Mouse (Mus musculus) olfactory bulb, adult 2 months (tissue): ENCODE measurements around the gene Chl1. TPM values are rescaled to one million over a fixed set of nuclear protein-coding genes. Genes with fewer than 3 reads are reported as not detected.

Experiments used
- H3K27ac ChIP-seq: fragments of 200-500 bp; 2 replicates; pipeline ENCODE4 v1.5.1; 2012; ENCODE audit warnings: low read depth, low read length; ENCODE audit not compliant: insufficient read depth
- H3K4me1 ChIP-seq: fragments of 200-500 bp; 2 replicates; pipeline ENCODE4 v1.6.1; 2012; ENCODE audit warnings: low read length; ENCODE audit not compliant: control insufficient read depth, insufficient read depth
- H3K4me3 ChIP-seq: fragments of 200-500 bp; 2 replicates; pipeline ENCODE4 v1.5.1; 2012; ENCODE audit warnings: mild to moderate bottlenecking, low read depth, low read length, moderate library complexity; ENCODE audit not compliant: insufficient read depth
- CTCF ChIP-seq: fragments of 200-500 bp; IDR thresholded peaks from 2 replicates; pipeline ENCODE4 v1.5.1; 2012; ENCODE audit warnings: low read depth, mild to moderate bottlenecking, low read length, moderate library complexity; ENCODE audit not compliant: insufficient read depth
- POLR2A ChIP-seq: fragments of 200-500 bp; IDR thresholded peaks from 2 replicates; pipeline ENCODE4 v1.6.1; 2012; ENCODE audit warnings: mild to moderate bottlenecking, low read depth, low read length, moderate library complexity; ENCODE audit not compliant: insufficient read depth
- WGBS: fragments of 180-500 bp; shearing (Covaris S2); methylation state at CpG from one replicate; pipeline ENCODE4 v1.1.7; 2018; 5-methylcytosine and 5-hydroxymethylcytosine counted together
- polyA plus RNA-seq: library from polyadenylated mRNA; stranded (reverse); fragments of >200 nt; gene quantifications from 2 replicates; pipeline ENCODE4 v1.2.4, GENCODE M21; 2012; ENCODE audit warnings: low replicate concordance; ENCODE audit not compliant: missing spikeins, insufficient read depth, insufficient read length

Chl1 gene
- polyA plus RNA-seq, 1 experiment = not detected

DNA sequence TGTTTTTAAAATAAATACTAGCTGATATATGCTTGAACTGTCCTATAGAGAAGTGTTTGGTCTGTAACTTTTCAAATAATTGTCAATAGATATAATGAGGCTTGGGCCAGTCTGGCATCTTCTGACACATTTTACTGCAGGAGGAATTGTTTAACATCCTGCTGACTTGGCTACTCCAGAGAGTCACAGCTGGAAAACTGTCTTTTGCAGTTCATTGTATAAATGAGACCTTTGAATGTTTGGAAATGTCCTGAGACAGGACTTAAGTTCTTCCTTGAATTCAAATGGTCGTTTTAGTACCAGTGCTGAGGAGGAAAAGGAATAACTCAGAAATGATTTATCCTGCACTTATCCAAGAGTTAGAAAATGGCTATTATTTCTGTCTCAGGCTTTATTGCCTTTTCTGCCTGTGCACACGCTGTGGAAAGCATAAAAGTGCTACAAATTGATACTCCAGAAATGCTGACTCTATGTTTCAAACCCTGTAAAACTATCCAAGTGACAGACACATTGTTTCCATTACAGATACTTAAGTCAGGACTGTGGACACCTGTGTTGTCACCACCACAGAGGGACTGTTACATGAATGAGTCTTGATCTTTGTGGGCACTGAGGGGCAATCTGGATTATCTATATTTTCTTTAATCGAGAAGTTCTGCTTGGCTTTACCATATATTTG, 105.7 kb downstream of the Chl1 start:
- WGBS = 61% methylated on average over 3 of the region's 3 CpGs
- H3K4me1 ChIP-seq = no peaks in the 10 kb centered on the region
- no peak overlapping the region for H3K4me3 ChIP-seq
- TF ChIP-seq CTCF (no peak), POLR2A (no peak)
- H3K27ac ChIP-seq = no peak overlapping the region

DNA sequence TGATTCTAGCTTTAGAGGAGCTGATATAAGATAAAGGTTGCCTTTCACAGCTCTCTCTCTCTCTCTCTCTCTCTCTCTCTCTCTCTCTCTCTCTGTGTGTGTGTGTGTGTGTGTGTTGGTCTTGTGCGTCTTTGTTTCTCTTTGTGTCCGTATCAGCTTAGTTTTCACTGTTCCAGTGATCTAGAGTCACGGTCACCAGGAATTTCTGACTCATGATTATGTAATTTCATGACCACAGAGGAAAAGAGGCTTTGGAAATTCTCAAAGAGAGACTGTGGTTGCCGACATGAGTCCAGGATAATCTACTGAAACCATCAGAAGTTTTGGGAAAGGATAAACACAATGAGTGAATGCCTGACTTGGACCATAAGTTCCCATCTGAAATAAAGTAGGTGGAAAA, 110.5 kb downstream of the Chl1 start:
- H3K4me1 ChIP-seq = no peaks in the 10 kb centered on the region
- no peak overlapping the region for H3K27ac ChIP-seq
- TF ChIP-seq CTCF (no peak), POLR2A (no peak)
- WGBS = 81% methylated on average over 4 of the region's 4 CpGs
- H3K4me3 ChIP-seq = no peak overlapping the region

DNA sequence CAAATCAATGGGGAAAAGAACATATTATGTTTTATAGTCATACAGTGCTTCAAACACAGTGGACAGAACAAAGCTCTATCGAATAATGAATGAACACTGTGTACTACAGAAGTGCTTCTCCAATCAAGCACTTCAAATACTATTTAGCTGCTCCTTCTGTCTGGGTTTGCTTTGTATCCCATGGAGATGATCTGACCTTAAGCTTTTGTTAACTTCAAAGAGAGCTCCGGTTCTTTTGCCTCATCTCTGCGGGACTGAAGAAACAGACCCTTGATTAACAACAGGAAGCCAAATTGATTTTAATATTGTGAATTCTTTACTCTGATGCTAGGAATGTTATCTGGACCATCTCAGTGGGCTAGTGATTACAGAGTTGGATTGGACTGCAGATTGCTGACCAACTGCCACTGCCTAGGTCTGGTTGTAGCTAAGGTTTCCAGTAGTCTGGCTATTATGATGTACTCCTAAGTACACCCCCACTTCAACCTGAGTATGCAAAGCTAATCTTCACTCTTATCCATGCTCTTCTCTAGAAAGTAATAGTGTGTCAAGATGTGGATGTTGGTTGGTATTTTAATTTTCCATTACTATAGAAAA, 111.8 kb downstream of the Chl1 start:
- no peak for TF ChIP-seq CTCF
- TF ChIP-seq POLR2A = no peak
- H3K4me1 ChIP-seq = no peaks in the 10 kb centered on the region
- H3K27ac ChIP-seq = no peak overlapping the region
- no peak overlapping the region for H3K4me3 ChIP-seq
- WGBS = 33% methylated on average over 3 of the region's 3 CpGs

DNA sequence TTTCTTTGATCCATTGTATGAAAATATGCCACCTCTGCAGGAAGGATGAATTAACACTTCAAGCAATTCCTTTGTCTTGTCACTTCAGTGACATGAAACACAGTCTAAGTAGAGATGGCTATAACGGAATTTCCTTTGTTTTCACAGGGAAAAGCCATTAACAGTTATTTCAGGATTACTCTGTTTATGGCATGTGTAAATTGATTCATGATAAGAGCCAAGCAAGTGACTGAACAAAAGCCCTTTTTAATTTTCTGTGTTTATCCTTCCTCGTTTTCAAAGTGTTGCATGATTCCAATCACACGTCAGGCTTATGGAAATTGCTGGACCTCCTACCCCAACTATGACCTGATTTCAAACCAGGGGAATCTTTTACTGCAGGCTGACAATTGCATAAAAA, 122.5 kb downstream of the Chl1 start:
- Histone ChIP-seq H3K4me1 (no peaks in the 10 kb centered on the region), H3K27ac (no peak overlapping the region), H3K4me3 (no peak overlapping the region)
- WGBS = 69% methylated on average over 3 of the region's 3 CpGs
- TF ChIP-seq CTCF = no peak
- no peak for TF ChIP-seq POLR2A

DNA sequence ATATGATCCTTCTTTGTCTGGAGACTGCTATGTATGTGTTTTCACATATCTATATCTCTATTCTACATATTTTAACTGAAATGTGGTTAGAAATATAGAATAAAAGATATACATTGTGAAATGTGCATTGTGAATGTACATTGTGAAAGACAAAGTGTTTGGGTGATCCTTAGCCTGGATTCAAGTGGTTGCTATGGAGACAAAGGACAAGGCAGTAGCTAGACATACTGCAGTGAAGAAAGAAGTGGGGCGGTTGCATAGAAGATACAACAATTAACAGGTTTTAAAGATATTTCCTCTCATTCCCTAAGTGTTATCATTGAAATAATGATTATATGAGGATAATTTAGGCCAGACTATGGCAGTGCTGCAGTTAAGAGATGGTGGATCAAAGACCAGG, 146.4 kb downstream of the Chl1 start:
- 67% methylated on average over 1 of the region's 1 CpGs for WGBS
- Histone ChIP-seq H3K27ac (no peak overlapping the region), H3K4me1 (no peaks in the 10 kb centered on the region), H3K4me3 (no peak overlapping the region)
- TF ChIP-seq POLR2A (no peak), CTCF (no peak)

DNA sequence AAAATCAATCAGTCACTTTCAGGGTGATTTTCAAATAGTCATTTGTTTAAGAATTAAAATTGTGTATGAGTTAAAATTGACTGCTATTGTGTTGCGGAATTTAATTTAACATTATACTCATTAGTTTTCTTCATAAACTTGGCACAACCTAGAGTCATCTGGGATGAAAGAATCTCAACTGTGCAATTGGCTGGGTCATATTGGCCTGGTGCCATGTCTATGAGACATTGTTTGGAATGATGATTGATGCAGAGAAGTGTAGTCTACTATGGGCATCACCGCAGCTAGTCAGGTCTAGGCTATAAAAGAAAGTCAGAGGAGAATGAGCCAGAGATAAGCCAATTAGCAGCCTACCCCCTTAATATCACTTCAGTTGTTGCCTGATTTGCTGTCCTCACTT, 148.8 kb downstream of the Chl1 start:
- Histone ChIP-seq H3K4me1 (no peaks in the 10 kb centered on the region), H3K4me3 (no peak overlapping the region), H3K27ac (no peak overlapping the region)
- TF ChIP-seq CTCF (no peak), POLR2A (no peak)
- 98% methylated on average over 2 of the region's 2 CpGs for WGBS

DNA sequence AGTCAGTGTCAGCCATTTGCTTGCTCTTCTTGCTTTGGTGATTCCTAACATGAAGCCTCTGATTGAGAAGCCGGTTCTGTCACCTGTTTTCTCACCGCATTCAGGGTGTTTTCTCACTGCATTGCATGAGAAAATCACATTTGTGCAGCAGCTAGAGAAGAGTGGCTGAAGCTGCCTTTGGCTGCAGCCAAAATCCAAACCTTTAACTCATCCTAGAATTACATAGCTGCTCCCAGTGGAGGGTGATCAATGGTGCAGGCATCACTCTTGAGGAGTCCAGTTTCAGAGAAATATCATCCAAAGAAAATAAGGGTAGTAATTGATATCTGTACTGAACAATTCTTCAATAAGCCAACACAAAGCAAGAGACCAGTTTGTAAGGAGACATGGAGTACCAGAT, 154.8 kb downstream of the Chl1 start:
- TF ChIP-seq CTCF = no peak
- TF ChIP-seq POLR2A = no peak
- Histone ChIP-seq H3K4me1 (no peaks in the 10 kb centered on the region), H3K27ac (no peak overlapping the region), H3K4me3 (no peak overlapping the region)
- WGBS = 86% methylated on average over 2 of the region's 2 CpGs

DNA sequence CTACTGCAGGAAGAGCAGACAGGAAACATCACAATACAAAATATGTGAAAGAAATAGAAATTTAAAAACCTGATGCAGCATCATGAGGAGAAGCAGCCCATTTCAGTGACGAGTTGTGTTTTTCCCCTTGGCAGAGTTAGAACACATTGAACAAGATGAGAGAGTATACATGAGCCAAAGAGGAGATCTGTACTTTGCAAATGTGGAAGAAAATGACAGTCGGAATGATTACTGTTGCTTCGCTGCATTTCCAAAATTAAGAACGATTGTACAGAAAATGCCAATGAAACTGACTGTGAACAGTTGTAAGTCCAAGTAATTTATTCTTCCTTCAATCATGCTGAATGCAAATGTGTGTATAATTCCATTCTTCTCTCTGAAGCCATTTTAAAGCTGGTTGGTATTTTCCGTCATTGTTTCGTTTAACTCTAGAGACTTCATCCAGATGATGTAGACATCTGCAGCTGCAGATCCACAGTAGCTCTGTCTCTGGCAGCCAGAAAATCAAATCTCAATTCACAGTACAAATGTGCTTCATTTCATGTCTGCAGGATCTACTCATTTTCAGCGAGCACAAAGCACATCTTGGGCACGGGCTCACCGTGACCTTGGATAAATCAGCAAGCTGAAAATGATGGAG, 155.4 kb downstream of the Chl1 start:
- WGBS = 40% methylated on average over 9 of the region's 9 CpGs

DNA sequence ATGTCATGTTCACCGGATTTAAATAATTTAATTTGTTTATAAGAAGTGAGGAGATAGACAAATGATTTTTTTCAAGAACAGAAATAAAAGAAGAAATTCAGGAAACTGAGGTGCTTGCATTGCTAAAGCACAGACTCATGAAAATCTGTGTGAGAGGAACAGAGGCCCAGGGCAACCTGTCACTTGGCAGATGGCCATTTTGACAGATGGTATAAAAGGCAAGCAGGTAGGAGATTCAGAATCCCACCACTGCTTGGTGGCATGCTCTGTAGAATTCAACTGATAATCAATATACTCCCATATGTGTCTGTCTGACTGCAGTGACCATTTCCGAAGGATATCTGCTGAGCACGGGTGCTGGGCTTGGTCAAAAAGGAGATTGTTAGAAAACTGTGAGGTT, 162.7 kb downstream of the Chl1 start:
- H3K4me1 ChIP-seq = peaks cover 3% of the 10 kb centered on the region; the same call in 1 of the 2 replicates
- WGBS = 95% methylated on average over 3 of the region's 3 CpGs
- no peak for TF ChIP-seq POLR2A
- no peak overlapping the region for H3K27ac ChIP-seq
- H3K4me3 ChIP-seq = no peak overlapping the region

More for the DNA sequence above, 155.4 kb downstream of the Chl1 start:
- no peak overlapping the region for H3K27ac ChIP-seq
- no peaks in the 10 kb centered on the region for H3K4me1 ChIP-seq
- TF ChIP-seq CTCF (no peak), POLR2A (no peak)
- no peak overlapping the region for H3K4me3 ChIP-seq
